Mouse (Mus musculus): ENCODE measurements around the gene Thrsp. TPM values are rescaled to one million over a fixed set of nuclear protein-coding genes. Genes with fewer than 3 reads are reported as not detected.

The Thrsp gene
- total RNA-seq, 2 experiments from 2014 or later: not detected

GRCm38 (mm10) chr7:97419163-97419562, 1.6 kb upstream of the Thrsp start:
- ATAC-seq (replicated peaks; ENCODE audit: low FRiP score, poor library complexity, severe bottlenecking): no peak

- ATAC-seq (replicated peaks; ENCODE audit: low FRiP score, poor library complexity, severe bottlenecking): no peak
Measured at GRCm38 (mm10) chr7:97418717-97419116, 1.2 kb upstream of the Thrsp start.

GRCm38 (mm10) chr7:97416473-97416872, 1.1 kb downstream of the Thrsp start:
- ATAC-seq (replicated peaks; ENCODE audit: low FRiP score, poor library complexity, severe bottlenecking): no peak

GRCm38 (mm10) chr7:97414915-97415687, 2.4 kb downstream of the Thrsp start:
- ATAC-seq (replicated peaks; ENCODE audit: low FRiP score, poor library complexity, severe bottlenecking): no peak

GRCm38 (mm10) chr7:97414426-97414825, 3.1 kb downstream of the Thrsp start:
- no peak for ATAC-seq (replicated peaks; ENCODE audit: low FRiP score, poor library complexity, severe bottlenecking)

GRCm38 (mm10) chr7:97413981-97414380, 3.5 kb downstream of the Thrsp start:
- no peak for ATAC-seq (replicated peaks; ENCODE audit: low FRiP score, poor library complexity, severe bottlenecking)

- no peak for ATAC-seq (replicated peaks; ENCODE audit: low FRiP score, poor library complexity, severe bottlenecking)
Measured at GRCm38 (mm10) chr7:97411575-97411974, 6.0 kb downstream of the Thrsp start.

- ATAC-seq (replicated peaks; ENCODE audit: low FRiP score, poor library complexity, severe bottlenecking): no peak
Measured at GRCm38 (mm10) chr7:97411106-97411505, 6.4 kb downstream of the Thrsp start.

- no peak for ATAC-seq (replicated peaks; ENCODE audit: low FRiP score, poor library complexity, severe bottlenecking)
Measured at GRCm38 (mm10) chr7:97407145-97407544, 10.4 kb downstream of the Thrsp start.

- ATAC-seq (replicated peaks; ENCODE audit: low FRiP score, poor library complexity, severe bottlenecking): peak; percentile 93
Measured at GRCm38 (mm10) chr7:97399960-97400715, 17.4 kb downstream of the Thrsp start, which contains the start of gene Ndufc2. Ndufc2 (plus strand) TSS chr7:97400003.

- no peak for ATAC-seq (replicated peaks; ENCODE audit: low FRiP score, poor library complexity, severe bottlenecking)
Measured at GRCm38 (mm10) chr7:97398943-97399342, 18.6 kb downstream of the Thrsp start.

- no peak for ATAC-seq (replicated peaks; ENCODE audit: low FRiP score, poor library complexity, severe bottlenecking)
Measured at GRCm38 (mm10) chr7:97394375-97394774, 23.2 kb downstream of the Thrsp start.

- no peak for ATAC-seq (replicated peaks; ENCODE audit: low FRiP score, poor library complexity, severe bottlenecking)
Measured at GRCm38 (mm10) chr7:97392079-97392445, 25.5 kb downstream of the Thrsp start.

- no peak for ATAC-seq (replicated peaks; ENCODE audit: low FRiP score, poor library complexity, severe bottlenecking)
Measured at GRCm38 (mm10) chr7:97391293-97392078, 26.0 kb downstream of the Thrsp start.

GRCm38 (mm10) chr7:97388541-97388940, 29.0 kb downstream of the Thrsp start:
- ATAC-seq (replicated peaks; ENCODE audit: low FRiP score, poor library complexity, severe bottlenecking): no peak

GRCm38 (mm10) chr7:97387561-97388147, 29.9 kb downstream of the Thrsp start:
- no peak; the same call in 1 of the 2 replicates for ATAC-seq (replicated peaks; ENCODE audit: low FRiP score, poor library complexity, severe bottlenecking)

- ATAC-seq (replicated peaks; ENCODE audit: low FRiP score, poor library complexity, severe bottlenecking): no peak
Measured at GRCm38 (mm10) chr7:97386806-97387370, 30.6 kb downstream of the Thrsp start.

- no peak for ATAC-seq (replicated peaks; ENCODE audit: low FRiP score, poor library complexity, severe bottlenecking)
Measured at GRCm38 (mm10) chr7:97386106-97386805, 31.3 kb downstream of the Thrsp start.

- ATAC-seq (replicated peaks; ENCODE audit: low FRiP score, poor library complexity, severe bottlenecking): no peak
Measured at GRCm38 (mm10) chr7:97383496-97384132, 33.9 kb downstream of the Thrsp start.

All from erythroid progenitor cell, adult 5-6 weeks (primary cell).